Mouse (Mus musculus) adrenal gland, postnatal 25 days (tissue): ENCODE measurements around the gene Abcg8. TPM values are rescaled to one million over a fixed set of nuclear protein-coding genes. Genes with fewer than 3 reads are reported as not detected.

Experiments
- DNase-seq: peaks from one replicate; pipeline ENCODE4 v3.0.0; 2021; ENCODE audit warnings: mixed read lengths
- total RNA-seq: library from RNA; stranded (reverse); gene quantifications from 2 replicates; pipeline ENCODE4 v1.2.3, GENCODE M21; 2021

The Abcg8 gene
- total RNA-seq, 1 experiment from 2014 or later: 0.09 TPM

- no peak for DNase-seq
Measured at GRCm38 (mm10) chr17:84658195-84658594, 17.9 kb upstream of the Abcg8 start.

GRCm38 (mm10) chr17:84658951-84659350, 17.2 kb upstream of the Abcg8 start:
- no peak for DNase-seq

GRCm38 (mm10) chr17:84665053-84665452, 11.0 kb upstream of the Abcg8 start:
- DNase-seq: no peak

GRCm38 (mm10) chr17:84665691-84666090, 10.4 kb upstream of the Abcg8 start:
- DNase-seq: no peak

- no peak for DNase-seq
Measured at GRCm38 (mm10) chr17:84667848-84668247, 8.3 kb upstream of the Abcg8 start.

GRCm38 (mm10) chr17:84672376-84673369, 3.4 kb upstream of the Abcg8 start:
- DNase-seq: no peak

- no peak for DNase-seq
Measured at GRCm38 (mm10) chr17:84674048-84674447, 2.1 kb upstream of the Abcg8 start.

GRCm38 (mm10) chr17:84675204-84675603, 898 bp upstream of the Abcg8 start:
- no peak for DNase-seq

GRCm38 (mm10) chr17:84677595-84677994, 1.5 kb downstream of the Abcg8 start:
- no peak for DNase-seq

GRCm38 (mm10) chr17:84681670-84682069, 5.6 kb downstream of the Abcg8 start:
- DNase-seq: no peak

GRCm38 (mm10) chr17:84682734-84683717, 6.9 kb downstream of the Abcg8 start, which contains the start of gene Abcg5:
Abcg5 (minus strand) TSS chr17:84683011.
- no peak for DNase-seq

GRCm38 (mm10) chr17:84684284-84684683, 8.2 kb downstream of the Abcg8 start:
- DNase-seq: no peak

- DNase-seq: no peak
Measured at GRCm38 (mm10) chr17:84685286-84685685, 9.2 kb downstream of the Abcg8 start.

GRCm38 (mm10) chr17:84687994-84688393, 11.9 kb downstream of the Abcg8 start:
- no peak for DNase-seq

- peak; percentile 57 for DNase-seq
Measured at GRCm38 (mm10) chr17:84688834-84689233, 12.7 kb downstream of the Abcg8 start.

- no peak for DNase-seq
Measured at GRCm38 (mm10) chr17:84689316-84689715, 13.2 kb downstream of the Abcg8 start.

- no peak for DNase-seq
Measured at GRCm38 (mm10) chr17:84690111-84690510, 14.0 kb downstream of the Abcg8 start.

GRCm38 (mm10) chr17:84693741-84694140, 17.6 kb downstream of the Abcg8 start:
- no peak for DNase-seq

GRCm38 (mm10) chr17:84696537-84696936, 20.4 kb downstream of the Abcg8 start:
- DNase-seq: no peak

GRCm38 (mm10) chr17:84698727-84699126, 22.6 kb downstream of the Abcg8 start:
- peak; percentile 31 for DNase-seq

- no peak for DNase-seq
Measured at GRCm38 (mm10) chr17:84707407-84707806, 31.3 kb downstream of the Abcg8 start.

GRCm38 (mm10) chr17:84708818-84709217, 32.7 kb downstream of the Abcg8 start:
- DNase-seq: no peak
